Mouse (Mus musculus) lung, adult 18-20 months (tissue): ENCODE measurements around the gene Gramd1c.
A peak's percentile ranks its signal among the peaks of the same experiment; 100 is the strongest.

ENCODE experiments used
- DNase-seq, 2 experiments: peaks; one replicate each; pipeline ENCODE4 v3.0.0; 2022; ENCODE audit warnings: mixed read lengths in 2 of 2

Gene Gramd1c

GRCm38 (mm10) chr16:44063025-44063894 lies at the start of gene Gramd1c:
TSS of gene Gramd1c (minus strand) at chr16:44063345.
- DNase-seq = peak; percentile 62 to 65

GRCm38 (mm10) chr16:44109002-44109401 lies 45.9 kb upstream of the Gramd1c start:
- DNase-seq = no peak

GRCm38 (mm10) chr16:44105211-44105610 lies 42.1 kb upstream of the Gramd1c start:
- DNase-seq = no peak

GRCm38 (mm10) chr16:44103806-44104766 lies 40.9 kb upstream of the Gramd1c start:
- no peak for DNase-seq

GRCm38 (mm10) chr16:44102925-44103324 lies 39.8 kb upstream of the Gramd1c start:
- DNase-seq = no peak

GRCm38 (mm10) chr16:44101181-44101710 lies 38.1 kb upstream of the Gramd1c start:
- DNase-seq = peak; percentile 13 to 34

GRCm38 (mm10) chr16:44099377-44099776 lies 36.2 kb upstream of the Gramd1c start:
- DNase-seq = no peak

GRCm38 (mm10) chr16:44087650-44088049 lies 24.5 kb upstream of the Gramd1c start:
- DNase-seq = no peak

GRCm38 (mm10) chr16:44061341-44061740 lies 1.8 kb downstream of the Gramd1c start:
- no peak for DNase-seq

GRCm38 (mm10) chr16:44060604-44061286 lies 2.4 kb downstream of the Gramd1c start:
- DNase-seq = no peak

GRCm38 (mm10) chr16:44058745-44059144 lies 4.4 kb downstream of the Gramd1c start:
- DNase-seq = peak; percentile 49 to 58

GRCm38 (mm10) chr16:44055766-44056165 lies 7.4 kb downstream of the Gramd1c start:
- no peak for DNase-seq

- DNase-seq = no peak
Measured at GRCm38 (mm10) chr16:44053265-44053664, 9.9 kb downstream of the Gramd1c start.

GRCm38 (mm10) chr16:44052390-44052789 lies 10.8 kb downstream of the Gramd1c start:
- DNase-seq = no peak

GRCm38 (mm10) chr16:44050139-44050538 lies 13.0 kb downstream of the Gramd1c start:
- DNase-seq = no peak

GRCm38 (mm10) chr16:44039112-44039511 lies 24.0 kb downstream of the Gramd1c start:
- DNase-seq = no peak

GRCm38 (mm10) chr16:44035221-44035620 lies 27.9 kb downstream of the Gramd1c start:
- no peak for DNase-seq

GRCm38 (mm10) chr16:44033365-44033764 lies 29.8 kb downstream of the Gramd1c start:
- DNase-seq = no peak

GRCm38 (mm10) chr16:44029273-44029672 lies 33.9 kb downstream of the Gramd1c start:
- DNase-seq = no peak

- DNase-seq = no peak
Measured at GRCm38 (mm10) chr16:44026822-44027221, 36.3 kb downstream of the Gramd1c start.

- DNase-seq = no peak
Measured at GRCm38 (mm10) chr16:44026210-44026609, 36.9 kb downstream of the Gramd1c start.

- no peak for DNase-seq
Measured at GRCm38 (mm10) chr16:44018986-44019548, 44.1 kb downstream of the Gramd1c start.
